Mouse (Mus musculus) kidney, adult 8-10 months (tissue): ENCODE data around the gene Cyp26c1.

Experiments used
- DNase-seq, 2 experiments: peaks; one replicate each; pipeline ENCODE4 v3.0.0; 2022

Cyp26c1 gene

DNA sequence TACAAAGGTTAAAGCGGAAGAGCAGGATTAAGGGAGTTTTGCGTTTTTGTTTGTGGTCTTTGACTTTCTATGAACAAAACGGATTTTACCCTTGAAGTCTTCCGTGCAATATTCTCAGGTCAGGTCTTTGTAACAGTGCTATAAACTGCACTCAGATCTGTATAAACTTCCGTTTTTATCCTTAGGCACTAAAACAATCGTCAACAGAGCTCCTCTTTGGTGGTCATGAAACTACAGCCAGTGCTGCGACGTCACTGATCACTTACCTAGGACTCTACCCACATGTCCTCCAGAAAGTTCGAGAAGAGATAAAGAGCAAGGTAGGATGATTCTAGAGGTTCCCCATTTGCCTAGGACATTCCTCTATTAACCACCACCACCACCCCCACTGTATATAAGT lies 14.3 kb downstream of the Cyp26c1 start:
- no peak for DNase-seq

DNA sequence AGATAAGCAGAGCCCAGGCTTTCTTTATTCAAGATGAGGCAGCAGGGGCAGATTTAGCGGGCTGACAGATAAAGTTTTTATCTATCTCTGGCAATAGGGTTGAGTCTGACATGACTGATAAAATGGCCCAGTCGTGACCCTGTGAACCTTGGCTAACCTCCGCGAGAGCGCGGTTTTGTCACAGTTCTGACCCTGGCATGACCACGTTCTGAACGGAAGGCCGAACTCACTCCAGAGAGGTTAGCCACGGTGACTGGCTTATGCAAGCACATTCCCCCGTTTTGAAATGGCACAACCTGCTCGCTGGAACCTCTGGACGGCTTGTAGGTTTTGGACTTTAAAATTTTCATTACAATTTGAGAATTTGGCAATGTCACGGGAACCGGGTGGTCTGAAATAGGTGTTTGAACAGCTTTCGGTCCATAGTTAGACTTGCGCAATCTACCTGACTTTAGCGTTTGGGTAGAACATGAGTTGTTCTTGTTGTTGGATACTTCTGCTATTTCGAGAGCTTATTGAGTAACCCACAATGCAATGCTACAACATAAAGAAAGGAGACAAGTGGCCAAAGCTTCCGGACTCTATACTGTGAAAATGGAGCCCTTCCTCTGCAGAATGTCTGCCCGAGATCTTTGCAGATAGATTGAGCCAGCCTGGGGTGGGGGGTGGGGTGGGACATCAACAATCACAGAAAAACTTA lies 17.1 kb downstream of the Cyp26c1 start:
- peak; percentile 14 to 37 for DNase-seq

DNA sequence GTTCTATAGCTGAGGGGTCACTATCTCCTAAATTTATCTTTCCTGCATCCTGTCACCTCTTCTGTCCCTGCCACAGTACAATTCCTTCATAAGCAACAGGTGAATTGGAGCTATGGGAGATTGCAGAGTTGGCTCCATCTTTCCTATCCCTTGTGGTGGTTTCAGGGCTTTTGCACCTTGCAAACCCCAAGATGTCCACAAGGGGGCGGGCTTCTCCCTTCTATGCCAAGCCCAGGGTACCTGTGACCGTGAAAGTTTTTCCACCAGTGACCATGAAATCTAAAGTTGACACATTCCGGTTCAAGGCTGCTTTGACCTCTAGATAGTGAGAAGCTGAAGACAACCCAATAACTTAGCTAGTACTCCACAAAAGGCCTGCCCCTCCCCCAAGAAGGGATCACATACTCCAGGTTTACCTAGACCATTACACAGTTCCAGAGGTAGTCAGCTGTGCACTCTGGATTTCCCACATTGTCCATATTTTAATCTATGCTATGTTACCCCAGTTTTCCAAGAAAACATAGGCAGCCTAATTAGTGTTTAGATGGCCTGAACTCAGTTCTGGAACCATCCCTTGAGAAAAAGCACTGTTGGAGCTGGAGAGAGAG lies 18.6 kb downstream of the Cyp26c1 start:
- DNase-seq, result peak; percentile 27 to 79

DNA sequence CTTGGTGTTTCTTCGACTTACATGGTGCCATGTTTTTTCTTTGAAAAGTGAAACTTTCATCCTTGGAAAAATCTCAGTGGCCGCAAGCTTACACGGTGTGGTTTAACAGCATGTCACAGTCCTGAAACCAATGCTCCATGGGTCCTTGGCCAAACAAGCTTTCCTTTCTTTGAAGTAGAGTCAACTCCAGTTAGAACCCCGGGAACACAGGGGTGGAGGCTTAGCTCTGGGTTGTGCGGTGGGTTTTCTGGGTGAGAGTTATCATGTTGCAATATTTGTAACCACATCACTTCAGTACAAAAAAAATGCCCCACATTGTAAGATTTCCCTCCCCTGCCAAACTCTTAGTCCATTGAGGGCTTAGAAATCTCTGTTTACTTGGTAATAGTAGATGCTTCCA lies 20.3 kb downstream of the Cyp26c1 start:
- no peak for DNase-seq

DNA sequence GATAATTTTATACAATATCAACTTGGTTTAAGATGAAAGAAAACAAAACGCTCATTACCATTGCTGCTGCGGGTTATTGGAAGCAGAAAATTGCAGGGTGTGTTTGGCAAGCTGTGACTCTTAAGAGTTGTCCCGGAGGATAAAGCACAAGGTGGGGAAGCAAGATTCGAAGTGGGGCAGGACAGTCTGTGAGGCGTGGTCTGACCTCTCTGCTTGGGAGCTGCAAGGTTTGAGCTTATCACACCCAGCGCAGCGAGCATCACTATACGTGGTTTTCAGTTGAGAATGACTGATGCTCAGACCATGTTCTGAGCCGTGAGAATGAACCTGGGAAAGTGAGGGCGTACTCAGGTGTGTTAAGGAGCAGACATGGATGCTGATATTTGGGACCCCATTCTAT lies 29.3 kb downstream of the Cyp26c1 start:
- no peak for DNase-seq

DNA sequence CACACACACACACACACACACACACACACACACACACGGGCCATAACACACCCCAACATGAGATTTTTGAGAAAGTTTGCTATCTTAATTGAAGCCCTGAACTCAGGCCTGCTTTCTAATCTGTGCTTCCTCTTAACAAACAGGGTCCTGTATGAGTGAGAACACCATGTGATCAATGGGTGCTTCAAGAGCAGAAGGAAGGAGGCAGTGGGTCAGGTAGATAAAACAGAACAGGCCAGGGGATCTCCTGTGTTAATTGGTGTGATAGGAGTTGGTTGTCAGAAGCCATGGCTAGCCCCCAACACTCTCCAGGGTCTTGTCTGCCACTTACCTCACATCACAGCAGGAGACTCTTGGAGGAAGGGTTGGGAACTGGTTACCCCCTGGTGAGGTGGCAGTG lies 30.6 kb downstream of the Cyp26c1 start:
- DNase-seq, result no peak

DNA sequence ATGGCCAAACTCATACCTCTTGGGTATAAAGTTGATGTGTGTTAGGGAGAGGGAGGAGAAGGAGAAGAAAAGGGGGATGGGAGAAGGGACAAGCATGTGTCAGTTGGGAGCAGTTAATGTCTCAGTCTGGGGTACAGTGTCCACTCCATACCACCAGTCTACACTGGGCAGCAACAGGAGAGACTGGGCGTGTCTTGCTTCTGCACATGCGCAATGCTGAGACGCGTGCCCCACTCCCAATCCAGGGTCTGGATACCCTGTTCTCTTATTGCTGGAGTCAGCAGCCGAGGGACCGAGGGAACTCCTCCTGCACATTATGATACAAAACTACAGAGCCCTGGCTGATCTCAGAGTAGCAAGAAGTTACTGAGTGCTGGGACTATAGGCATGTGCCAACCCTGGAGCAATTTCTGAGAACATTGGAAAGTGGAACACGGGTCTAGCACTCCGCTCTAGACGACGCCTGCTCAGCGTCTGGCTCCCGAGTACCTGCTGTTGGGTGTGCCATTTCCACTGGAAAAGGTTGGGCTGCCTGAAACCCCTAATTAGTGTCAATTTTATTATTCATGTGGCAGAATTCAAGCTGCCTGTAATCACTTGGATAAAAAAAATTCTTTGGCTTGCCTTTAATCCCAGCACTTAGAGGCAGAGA lies 31.3 kb downstream of the Cyp26c1 start:
- no peak for DNase-seq

DNA sequence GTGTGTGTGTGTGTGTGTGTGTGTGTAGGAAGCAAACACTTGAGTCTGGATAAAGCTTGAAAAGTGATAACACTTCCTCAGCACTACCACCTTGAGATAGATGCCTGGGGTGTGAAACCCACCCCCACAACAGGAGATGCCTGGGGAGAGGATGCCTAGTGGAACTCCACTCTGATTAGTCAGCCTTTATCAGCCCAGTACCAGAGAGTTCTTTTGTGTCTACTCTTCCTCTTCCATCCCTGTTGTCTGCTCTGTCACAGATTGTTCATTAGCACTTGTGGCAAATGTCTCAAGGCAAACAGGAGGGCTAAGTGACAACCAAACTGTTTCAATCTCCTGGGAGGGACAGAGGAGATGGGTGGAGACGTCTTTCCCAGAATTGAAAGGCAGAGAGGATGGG lies 33.8 kb downstream of the Cyp26c1 start:
- no peak for DNase-seq

DNA sequence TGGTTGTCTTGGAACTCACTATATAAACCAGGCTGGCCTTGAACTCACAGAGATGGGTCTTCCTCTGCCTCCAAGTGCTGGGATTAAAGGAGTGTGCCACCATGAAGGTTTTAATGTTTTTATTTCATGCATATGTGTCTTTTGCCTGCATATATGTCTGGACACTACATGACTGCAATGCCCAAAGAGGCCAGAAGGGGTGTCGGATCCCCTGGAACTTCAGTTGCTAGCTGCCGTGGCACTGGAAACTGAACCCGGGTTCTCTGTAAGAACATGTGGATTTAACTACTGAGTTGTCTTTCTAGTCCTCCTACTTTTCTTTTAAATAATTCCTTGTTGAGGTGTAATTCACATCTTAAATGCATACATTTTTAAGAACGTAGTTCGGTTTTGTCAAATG lies 39.2 kb downstream of the Cyp26c1 start:
- no peak for DNase-seq

DNA sequence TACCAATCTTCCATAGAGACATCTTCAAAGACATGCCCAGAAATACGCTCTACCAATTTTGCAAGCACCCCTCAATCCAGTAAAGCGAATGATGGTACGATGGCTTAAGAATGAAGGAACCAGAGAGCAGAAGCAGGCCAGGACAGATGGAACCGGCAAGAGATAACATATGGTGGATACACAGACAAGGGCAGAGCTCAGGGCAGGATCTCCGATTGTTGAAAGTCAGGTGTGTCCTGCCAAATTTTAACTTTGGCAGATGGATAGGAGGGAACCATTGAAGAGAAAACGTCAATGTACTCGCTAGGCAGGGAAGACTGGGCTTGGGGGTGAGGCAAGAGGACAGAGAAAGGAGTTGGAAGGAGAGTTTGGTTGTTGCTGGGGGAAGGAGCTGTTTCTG lies 41.2 kb downstream of the Cyp26c1 start:
- no peak for DNase-seq

DNA sequence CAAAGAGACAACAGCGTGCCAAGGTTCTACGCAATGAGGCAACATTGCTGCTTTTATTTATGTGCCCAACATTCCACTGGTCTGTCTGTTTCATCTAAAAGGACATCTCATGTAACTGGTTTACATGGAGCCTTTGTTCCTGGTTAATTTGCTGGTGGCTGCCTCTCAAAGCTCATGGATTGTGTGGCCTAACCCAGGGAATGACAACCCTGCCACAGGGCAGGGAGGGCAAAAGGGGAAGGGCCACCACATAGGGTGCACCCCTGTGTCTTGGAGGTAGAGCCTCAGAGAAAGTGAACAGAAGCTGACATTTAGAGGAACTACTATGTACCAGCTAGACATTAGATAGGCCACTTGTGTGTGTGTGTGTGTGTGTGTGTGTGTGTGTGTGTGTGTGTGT lies 42.0 kb downstream of the Cyp26c1 start:
- DNase-seq, result no peak

DNA sequence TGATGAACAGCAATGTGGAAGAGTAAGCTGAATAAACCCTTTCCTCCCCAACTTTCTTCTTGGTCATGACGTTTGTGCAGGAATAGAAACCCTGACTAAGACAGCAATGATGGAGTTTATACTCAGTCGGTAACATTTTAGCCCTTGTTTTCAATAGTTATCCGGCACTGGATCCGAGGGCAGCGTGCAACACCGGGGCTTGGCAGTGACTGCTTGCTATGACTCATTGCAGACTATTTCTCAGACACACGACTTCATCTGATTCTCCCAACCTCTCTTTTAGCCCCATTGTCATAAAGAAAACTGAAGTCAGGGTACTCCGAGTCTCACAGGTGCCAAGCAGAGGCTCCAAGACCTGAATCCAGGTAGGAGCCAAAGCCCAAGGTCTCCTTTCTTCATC lies 50.0 kb downstream of the Cyp26c1 start:
- DNase-seq, result no peak

DNA sequence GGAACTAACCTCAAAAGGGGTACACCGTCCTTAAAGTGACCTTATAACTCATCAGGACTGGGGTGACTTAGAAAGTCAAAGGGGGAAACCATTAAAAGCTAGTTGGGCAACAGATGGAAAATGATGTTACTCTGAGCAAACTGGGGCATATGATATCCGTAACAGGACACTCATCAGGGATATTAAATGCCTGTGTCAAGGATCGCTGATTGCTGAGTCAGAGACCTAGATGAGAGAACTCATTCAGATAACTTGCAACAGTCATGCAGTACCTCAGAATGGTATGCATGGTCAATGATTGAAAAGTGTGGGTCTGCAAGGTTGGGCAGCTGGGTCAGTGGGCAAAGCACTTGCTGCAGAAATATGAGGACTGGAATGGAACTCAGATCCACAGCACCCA lies 53.2 kb downstream of the Cyp26c1 start:
- no peak for DNase-seq

DNA sequence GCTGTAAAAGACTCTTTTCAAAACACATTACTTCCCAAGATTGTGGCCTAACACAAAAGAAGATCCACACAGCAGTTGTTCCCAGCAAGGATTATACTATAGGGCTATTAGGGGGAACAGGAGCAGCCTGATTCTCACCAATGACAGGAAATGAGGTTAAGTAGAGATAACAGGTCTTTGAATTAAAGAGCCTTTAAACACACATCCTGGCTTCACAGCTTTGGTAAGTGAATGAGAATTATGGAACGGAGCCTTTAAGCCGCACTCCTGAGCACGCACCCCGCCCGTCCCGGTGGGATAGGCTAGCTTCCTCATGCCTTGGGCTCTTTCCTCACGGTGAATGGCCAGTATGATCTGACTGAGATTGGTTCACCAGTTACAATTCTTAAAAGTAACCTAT lies 54.7 kb downstream of the Cyp26c1 start:
- no peak for DNase-seq
